Comparison of ENCODE assay signal across 9 mouse cellular contexts in genomic region chr7:112717676-112718075, GRCm38 (mm10). TPM values are rescaled to one million over a fixed set of nuclear protein-coding genes. Genes with fewer than 3 reads are reported as not detected.
A peak's percentile ranks its signal among the peaks of the same experiment; 100 is the strongest.
DNase-seq lines count a peak whose midpoint lies in the region.
"Had no signal": no experiment of that assay in that cellular context is flagged by ENCODE, and none has a peak within 500 bp of the region (broad histone marks: within the 10 kb centered on the region; RNA-seq: fewer than 3 reads in every experiment).

No protein-coding gene starts in this region.

- peak; percentile 96 for DNase-seq in heart, adult 11 months
- no peak for DNase-seq in heart, postnatal 25 days (ENCODE audit: low spot score)
- DNase-seq in 416B (ENCODE audit: low read depth): peak; percentile 85
- DNase-seq in heart, adult 9 months (ENCODE audit: low spot score in 2 of 2): peak; percentile 39 to 40
- peak; percentile 45 to 57 for DNase-seq in kidney, postnatal 25 days
- no peak for DNase-seq in thymus, postnatal 4 days
- DNase-seq in cerebellum, adult 9-11 months: no peak
- no peak for DNase-seq in urinary bladder, postnatal 36 days (ENCODE audit: low spot score in 2 of 2)
- DNase-seq: midbrain, embryonic 14.5 days had no signal

- intact Hi-C loops in heart, postnatal 25 days (cut with DNase I): no loop called here

RNA-seq across cellular contexts. Expression of gene Tead1, which starts 38.6 kb away (rescaled TPM):
- total RNA-seq in heart, postnatal 25 days (2021): 100 to 1,000 TPM; 181 to 186 TPM

Comparison
In these comparisons a context has a peak if more than half of its experiments do, and no peak if none do; other contexts are left out.
1. DNase-seq: peak in heart, adult 11 months (single experiment), 416B (single experiment), heart, adult 9 months (2 of 2) and kidney, postnatal 25 days (2 of 2); none in heart, postnatal 25 days (single experiment), thymus, postnatal 4 days (single experiment), cerebellum, adult 9-11 months (single experiment) and urinary bladder, postnatal 36 days (0 of 2).